Mouse (Mus musculus): Measurements from ENCODE around the gene Mas1. TPM values are rescaled to one million over a fixed set of nuclear protein-coding genes. Genes with fewer than 3 reads are reported as not detected.

The Mas1 gene
- polyA plus RNA-seq, 1 experiment, result 0.10 TPM

DNA sequence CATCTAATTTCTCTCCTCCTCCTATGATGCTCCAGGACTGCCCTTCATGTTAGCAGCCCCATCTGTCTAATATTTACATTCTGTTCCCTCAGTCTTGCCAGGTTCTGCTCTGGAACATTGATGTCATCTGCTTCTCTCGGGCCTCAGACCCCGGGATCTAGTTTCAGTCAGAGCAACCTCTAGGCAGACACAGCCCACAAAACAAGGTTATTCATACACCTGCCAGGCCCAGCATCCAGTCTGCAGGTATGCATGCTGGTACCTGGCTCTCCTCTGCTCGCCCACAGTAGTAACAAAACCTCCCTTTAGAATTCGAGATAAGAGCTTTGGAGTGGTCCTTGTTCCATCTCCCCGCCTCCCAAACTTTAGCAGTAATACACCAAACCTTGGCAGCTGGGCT lies 37.6 kb downstream of the Mas1 start:
- no peaks in the 10 kb centered on the region for H3K27me3 ChIP-seq (ENCODE audit: control insufficient read depth, insufficient read depth, insufficient read length)
- no peaks in the 10 kb centered on the region for H3K79me2 ChIP-seq (ENCODE audit: control insufficient read depth, insufficient read depth)
- no peak overlapping the region for H3K4me2 ChIP-seq (ENCODE audit: low read depth)
- H3ac ChIP-seq (ENCODE audit: control insufficient read depth, insufficient read length), result no peak overlapping the region
- no peak overlapping the region for H3K4me3 ChIP-seq
- no peak for TF ChIP-seq USF1 (IDR thresholded peaks at IDR 0.05; ENCODE audit: low read depth)
- no peak for TF ChIP-seq TCF3 (IDR thresholded peaks at IDR 0.05; ENCODE audit: insufficient read length, low read depth)
- TF ChIP-seq POLR2AphosphoS2 (IDR thresholded peaks at IDR 0.05; ENCODE audit: insufficient read length, low read depth), result no peak
- H3K36me3 ChIP-seq (ENCODE audit: control insufficient read depth, insufficient read depth), result no peaks in the 10 kb centered on the region

DNA sequence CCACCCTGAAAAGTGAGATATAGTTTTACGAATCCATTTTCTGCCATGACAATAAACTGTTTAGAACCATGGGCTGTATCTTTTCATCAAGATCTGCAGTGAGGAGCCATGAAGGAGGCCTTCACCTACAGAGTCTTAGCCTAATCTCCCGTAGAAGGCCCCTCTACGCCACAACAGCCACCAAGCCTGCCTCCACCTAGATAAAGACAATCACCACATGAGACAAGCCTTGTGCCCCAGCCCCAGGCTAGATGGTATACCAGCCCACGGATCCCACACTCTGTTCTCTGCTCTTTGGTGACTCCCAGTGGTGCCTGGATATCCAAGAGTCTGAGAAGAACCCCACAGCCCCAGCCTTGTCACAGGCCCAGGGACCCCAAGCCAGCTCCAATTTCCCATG lies 52.1 kb downstream of the Mas1 start:
- TF ChIP-seq TCF12 (IDR thresholded peaks at IDR 0.05; ENCODE audit: insufficient read depth, poor library complexity, severe bottlenecking), result no peak
- no peak for TF ChIP-seq MAX (IDR thresholded peaks at IDR 0.05; ENCODE audit: low read depth)
- TF ChIP-seq E2F4 (IDR thresholded peaks at IDR 0.05; ENCODE audit: insufficient read depth), result no peak
- no peak for TF ChIP-seq USF1 (IDR thresholded peaks at IDR 0.05; ENCODE audit: low read depth)
- TF ChIP-seq MYOD1 (IDR thresholded peaks at IDR 0.05; ENCODE audit: control insufficient read depth in 1 of 3, insufficient read length in 2 of 3, low read depth in 2 of 3), result no peak
- TF ChIP-seq CEBPB (IDR thresholded peaks at IDR 0.05; ENCODE audit: insufficient read depth, poor library complexity, severe bottlenecking), result no peak
- TF ChIP-seq SRF (IDR thresholded peaks at IDR 0.05; ENCODE audit: control insufficient read depth, insufficient read length, low read depth), result no peak
- H3K4me3 ChIP-seq, result no peak overlapping the region

DNA sequence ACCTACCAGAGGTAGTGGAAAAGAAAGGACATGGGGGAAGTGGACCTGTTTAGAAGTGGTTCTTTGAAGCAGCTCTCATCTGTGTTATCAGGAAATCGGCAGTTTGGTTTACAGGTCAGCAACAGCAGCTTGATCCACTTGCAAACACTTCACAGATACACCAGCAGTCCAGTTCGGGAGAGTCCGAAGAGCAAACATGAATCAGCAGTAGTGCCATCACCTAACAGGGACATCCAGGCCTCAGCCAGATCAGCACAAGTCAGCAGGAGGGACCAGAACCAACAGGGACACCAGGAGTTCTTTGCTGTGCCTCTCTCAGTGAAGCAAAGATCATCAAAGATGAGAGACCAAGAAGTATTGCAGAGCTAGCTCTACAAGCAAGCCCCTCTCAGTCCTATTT lies 53.4 kb downstream of the Mas1 start:
- no peak overlapping the region for H3K4me3 ChIP-seq
- H3ac ChIP-seq (ENCODE audit: control insufficient read depth, insufficient read length), result no peak overlapping the region
- no peaks in the 10 kb centered on the region for H3K27me3 ChIP-seq (ENCODE audit: control insufficient read depth, insufficient read depth, insufficient read length)
- H3K79me2 ChIP-seq (ENCODE audit: control insufficient read depth, insufficient read depth), result no peaks in the 10 kb centered on the region
- TF ChIP-seq POLR2A (IDR thresholded peaks at IDR 0.05; ENCODE audit: insufficient read length, low read depth), result no peak
- TF ChIP-seq SRF (IDR thresholded peaks at IDR 0.05; ENCODE audit: control insufficient read depth, insufficient read length, low read depth), result no peak
- TF ChIP-seq TCF3 (IDR thresholded peaks at IDR 0.05; ENCODE audit: insufficient read length, low read depth), result no peak
- TF ChIP-seq MYOG (IDR thresholded peaks at IDR 0.05; ENCODE audit: control insufficient read depth in 1 of 3, insufficient read depth in 1 of 3, insufficient read length in 2 of 3, low read depth in 2 of 3), result no peak
- no peak for TF ChIP-seq MYOD1 (IDR thresholded peaks at IDR 0.05; ENCODE audit: control insufficient read depth in 1 of 3, insufficient read length in 2 of 3, low read depth in 2 of 3)
- no peak for TF ChIP-seq TCF12 (IDR thresholded peaks at IDR 0.05; ENCODE audit: insufficient read depth, poor library complexity, severe bottlenecking)
- TF ChIP-seq USF1 (IDR thresholded peaks at IDR 0.05; ENCODE audit: low read depth), result no peak
- no peak for TF ChIP-seq E2F4 (IDR thresholded peaks at IDR 0.05; ENCODE audit: insufficient read depth)
- no peak for TF ChIP-seq CEBPB (IDR thresholded peaks at IDR 0.05; ENCODE audit: insufficient read depth, poor library complexity, severe bottlenecking)
- TF ChIP-seq REST (IDR thresholded peaks at IDR 0.05; ENCODE audit: insufficient read depth, insufficient read length), result no peak
- no peak for TF ChIP-seq MAX (IDR thresholded peaks at IDR 0.05; ENCODE audit: low read depth)
- no peak for TF ChIP-seq POLR2AphosphoS2 (IDR thresholded peaks at IDR 0.05; ENCODE audit: insufficient read length, low read depth)
- H3K36me3 ChIP-seq (ENCODE audit: control insufficient read depth, insufficient read depth), result no peaks in the 10 kb centered on the region
- no peak overlapping the region for H3K4me2 ChIP-seq (ENCODE audit: low read depth)

More for the DNA sequence above, 52.1 kb downstream of the Mas1 start:
- Histone ChIP-seq H3K36me3 (ENCODE audit: control insufficient read depth, insufficient read depth) (no peaks in the 10 kb centered on the region), H3K27me3 (ENCODE audit: control insufficient read depth, insufficient read depth, insufficient read length) (no peaks in the 10 kb centered on the region), H3K4me2 (ENCODE audit: low read depth) (no peak overlapping the region), H3ac (ENCODE audit: control insufficient read depth, insufficient read length) (no peak overlapping the region), H3K79me2 (ENCODE audit: control insufficient read depth, insufficient read depth) (no peaks in the 10 kb centered on the region)

DNA sequence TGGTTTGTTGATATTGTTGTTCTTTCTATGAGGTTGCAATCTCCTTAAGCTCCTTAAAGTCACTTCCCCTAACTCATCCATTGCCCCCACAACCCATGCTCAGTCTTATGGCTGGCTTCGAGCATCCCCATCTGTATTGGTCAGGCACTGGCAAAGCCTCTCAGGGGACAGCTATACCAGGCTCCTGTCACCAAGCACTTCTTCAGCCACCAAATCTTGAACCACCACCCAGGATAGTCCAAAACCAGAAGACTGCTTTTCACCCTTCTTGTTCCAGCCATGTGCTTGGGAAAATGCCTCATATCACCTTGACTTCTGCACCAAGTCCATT lies 57.0 kb downstream of the Mas1 start:
- no peak for TF ChIP-seq USF1 (IDR thresholded peaks at IDR 0.05; ENCODE audit: low read depth)
- no peak for TF ChIP-seq MAX (IDR thresholded peaks at IDR 0.05; ENCODE audit: low read depth)
- TF ChIP-seq POLR2AphosphoS2 (IDR thresholded peaks at IDR 0.05; ENCODE audit: insufficient read length, low read depth), result no peak
- no peak for TF ChIP-seq TCF3 (IDR thresholded peaks at IDR 0.05; ENCODE audit: insufficient read length, low read depth)
- TF ChIP-seq E2F4 (IDR thresholded peaks at IDR 0.05; ENCODE audit: insufficient read depth), result no peak
- no peak for TF ChIP-seq SRF (IDR thresholded peaks at IDR 0.05; ENCODE audit: control insufficient read depth, insufficient read length, low read depth)
- no peak for TF ChIP-seq MYOD1 (IDR thresholded peaks at IDR 0.05; ENCODE audit: control insufficient read depth in 1 of 3, insufficient read length in 2 of 3, low read depth in 2 of 3)
- TF ChIP-seq MYOG (IDR thresholded peaks at IDR 0.05; ENCODE audit: control insufficient read depth in 1 of 3, insufficient read depth in 1 of 3, insufficient read length in 2 of 3, low read depth in 2 of 3), result no peak
- no peak for TF ChIP-seq CEBPB (IDR thresholded peaks at IDR 0.05; ENCODE audit: insufficient read depth, poor library complexity, severe bottlenecking)
- no peak for TF ChIP-seq TCF12 (IDR thresholded peaks at IDR 0.05; ENCODE audit: insufficient read depth, poor library complexity, severe bottlenecking)
- TF ChIP-seq REST (IDR thresholded peaks at IDR 0.05; ENCODE audit: insufficient read depth, insufficient read length), result no peak
- no peak for TF ChIP-seq POLR2A (IDR thresholded peaks at IDR 0.05; ENCODE audit: insufficient read length, low read depth)
- H3K4me2 ChIP-seq (ENCODE audit: low read depth), result no peak overlapping the region
- H3K4me3 ChIP-seq, result no peak overlapping the region
- H3K79me2 ChIP-seq (ENCODE audit: control insufficient read depth, insufficient read depth), result no peaks in the 10 kb centered on the region
- no peaks in the 10 kb centered on the region for H3K27me3 ChIP-seq (ENCODE audit: control insufficient read depth, insufficient read depth, insufficient read length)
- H3ac ChIP-seq (ENCODE audit: control insufficient read depth, insufficient read length), result no peak overlapping the region
- H3K36me3 ChIP-seq (ENCODE audit: control insufficient read depth, insufficient read depth), result no peaks in the 10 kb centered on the region

DNA sequence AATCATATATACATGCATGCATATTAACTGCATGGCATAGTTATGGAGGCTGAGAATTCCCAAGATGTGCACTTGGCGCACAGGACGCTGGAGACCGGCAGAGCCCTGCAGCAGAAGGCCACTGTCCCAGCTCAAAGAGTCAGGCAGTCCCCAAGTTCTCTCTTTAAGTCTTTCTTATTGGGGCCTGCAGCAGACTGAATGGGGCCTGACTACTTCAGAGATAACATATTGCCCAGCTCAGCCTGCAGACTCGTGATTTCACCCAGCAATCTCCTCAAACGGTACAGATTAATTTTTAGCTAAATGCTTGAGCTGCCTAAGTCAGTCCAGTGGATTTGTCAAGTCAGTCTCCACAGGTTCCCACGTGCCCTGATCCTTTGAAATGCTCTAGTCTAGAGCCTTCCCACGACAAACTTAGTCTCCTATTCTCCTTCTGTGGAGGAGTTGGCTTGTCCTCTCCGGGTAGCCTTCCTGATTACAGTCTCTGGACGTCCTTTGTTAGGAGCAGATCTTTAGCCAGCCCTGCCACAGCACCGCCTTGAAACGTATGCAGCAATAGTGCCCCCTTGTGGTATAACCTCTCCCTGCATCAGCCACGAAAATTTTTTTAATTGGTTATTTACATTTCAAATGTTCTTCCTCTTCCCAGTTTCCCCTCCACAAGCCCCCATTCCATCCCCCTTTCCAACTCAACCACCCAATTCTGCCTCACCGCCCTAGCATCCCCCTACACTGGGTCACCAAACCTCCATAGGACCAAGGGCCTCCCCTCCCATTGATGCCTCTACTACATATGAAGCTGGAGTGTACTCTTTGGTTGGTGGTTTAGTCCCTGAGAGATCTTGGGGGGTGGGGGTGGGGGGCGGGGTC lies 57.6 kb downstream of the Mas1 start:
- Histone ChIP-seq H3K4me3 (no peak overlapping the region), H3K27me3 (ENCODE audit: control insufficient read depth, insufficient read depth, insufficient read length) (no peaks in the 10 kb centered on the region), H3K36me3 (ENCODE audit: control insufficient read depth, insufficient read depth) (no peaks in the 10 kb centered on the region), H3K79me2 (ENCODE audit: control insufficient read depth, insufficient read depth) (no peaks in the 10 kb centered on the region), H3ac (ENCODE audit: control insufficient read depth, insufficient read length) (no peak overlapping the region), H3K4me2 (ENCODE audit: low read depth) (no peak overlapping the region)
- TF ChIP-seq POLR2AphosphoS2 (IDR thresholded peaks at IDR 0.05; ENCODE audit: insufficient read length, low read depth), result no peak
- TF ChIP-seq MAX (IDR thresholded peaks at IDR 0.05; ENCODE audit: low read depth), result no peak
- TF ChIP-seq TCF3 (IDR thresholded peaks at IDR 0.05; ENCODE audit: insufficient read length, low read depth), result no peak
- TF ChIP-seq MYOG (IDR thresholded peaks at IDR 0.05; ENCODE audit: control insufficient read depth in 1 of 3, insufficient read depth in 1 of 3, insufficient read length in 2 of 3, low read depth in 2 of 3), result no peak
- no peak for TF ChIP-seq SRF (IDR thresholded peaks at IDR 0.05; ENCODE audit: control insufficient read depth, insufficient read length, low read depth)
- TF ChIP-seq REST (IDR thresholded peaks at IDR 0.05; ENCODE audit: insufficient read depth, insufficient read length), result no peak
- TF ChIP-seq E2F4 (IDR thresholded peaks at IDR 0.05; ENCODE audit: insufficient read depth), result no peak
- no peak for TF ChIP-seq TCF12 (IDR thresholded peaks at IDR 0.05; ENCODE audit: insufficient read depth, poor library complexity, severe bottlenecking)
- TF ChIP-seq POLR2A (IDR thresholded peaks at IDR 0.05; ENCODE audit: insufficient read length, low read depth), result no peak
- no peak for TF ChIP-seq CEBPB (IDR thresholded peaks at IDR 0.05; ENCODE audit: insufficient read depth, poor library complexity, severe bottlenecking)
- no peak for TF ChIP-seq USF1 (IDR thresholded peaks at IDR 0.05; ENCODE audit: low read depth)
- no peak for TF ChIP-seq MYOD1 (IDR thresholded peaks at IDR 0.05; ENCODE audit: control insufficient read depth in 1 of 3, insufficient read length in 2 of 3, low read depth in 2 of 3)

Measured in myocyte (in vitro differentiated cells).